Mouse (Mus musculus): Measurements from ENCODE around the gene Lexm.

DNA sequence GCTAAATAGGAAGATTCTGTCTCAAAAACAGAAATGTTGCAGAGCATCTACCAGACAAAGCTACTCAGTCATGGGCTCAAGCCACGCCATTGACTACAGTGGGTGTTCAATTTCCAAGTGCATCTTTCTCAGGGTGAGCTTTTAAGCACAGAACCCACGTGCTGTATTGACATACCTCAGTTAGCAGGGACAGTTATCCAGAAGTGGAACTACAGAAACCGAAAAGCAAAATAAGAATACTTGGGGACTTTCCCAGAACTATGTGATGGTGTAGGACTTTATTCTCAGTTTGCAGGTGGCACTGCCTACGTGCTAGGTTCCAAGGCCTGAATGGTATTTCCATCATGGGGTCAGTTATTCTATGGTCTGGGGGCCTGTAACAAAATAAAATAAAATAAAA is 19.3 kb downstream of the Lexm start:
- TF ChIP-seq POLR2A (IDR thresholded peaks at IDR 0.05; ENCODE audit: insufficient read depth, low read length) (no peak), CTCF (IDR thresholded peaks at IDR 0.05; ENCODE audit: low read depth, low read length) (no peak)

Data from ES-Bruce4 (cell line).